Mouse (Mus musculus): ENCODE results near the gene Fnbp4. TPM values are rescaled to one million over a fixed set of nuclear protein-coding genes. Genes with fewer than 3 reads are reported as not detected.
A peak's percentile ranks its signal among the peaks of the same experiment; 100 is the strongest.
"Not testable (repeated sequence)": the region's sequence is repeated elsewhere in the genome, so short reads cannot be mapped to it uniquely, and the experiment has no call there.

The Fnbp4 gene
- total RNA-seq, 2 experiments from 2014 or later, result 42.4 to 75.4 TPM

DNA sequence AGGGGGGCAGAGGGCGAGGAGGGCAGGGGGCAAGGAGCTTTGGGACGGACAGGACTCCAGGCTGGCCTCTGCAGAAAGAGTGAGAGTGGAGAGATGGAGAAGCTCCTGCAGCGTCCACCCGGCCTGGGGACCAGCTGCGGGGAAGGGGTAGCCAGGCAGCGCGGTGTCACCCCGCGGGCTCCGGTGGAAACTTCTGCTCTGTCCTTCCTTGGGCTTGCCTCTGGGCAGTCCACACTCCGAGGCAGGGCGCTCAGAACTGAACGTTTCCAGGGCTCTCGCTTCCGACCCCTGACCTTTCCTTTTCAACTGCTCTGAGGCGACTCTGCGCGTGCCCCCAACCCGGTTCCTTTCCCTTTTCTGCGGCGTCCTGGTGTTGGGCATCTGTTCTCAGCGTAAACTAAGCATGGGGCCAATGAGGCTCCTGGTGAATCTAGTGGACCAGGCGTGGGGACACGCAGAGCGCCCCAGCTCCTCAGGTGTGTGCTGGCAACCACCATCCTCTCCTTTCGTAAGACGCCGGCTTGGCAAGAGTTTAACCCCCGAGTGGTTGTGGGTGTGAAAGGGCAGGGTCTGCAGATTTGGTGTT is 37.8 kb downstream of the Fnbp4 start:
- peak; percentile 44 for DNase-seq

DNA sequence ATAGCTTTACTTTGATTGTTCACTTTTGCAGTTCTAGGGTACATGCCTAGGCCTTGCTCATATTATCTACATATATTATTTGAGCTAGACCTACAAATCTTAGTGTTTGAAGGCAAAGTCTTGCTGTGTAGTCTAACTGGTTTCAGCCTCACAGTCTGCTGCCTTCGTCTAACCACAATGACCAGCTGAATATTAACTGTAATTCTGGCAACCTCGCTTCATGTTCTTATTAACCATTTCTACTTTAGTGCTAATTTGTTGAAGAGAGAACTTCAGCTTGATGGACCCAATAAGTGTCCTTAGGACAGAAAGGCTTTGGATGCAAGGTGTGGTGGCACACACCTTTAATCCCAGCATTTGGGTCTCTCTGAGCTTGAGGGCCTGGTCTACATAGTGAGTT is 43.0 kb downstream of the Fnbp4 start:
- no peak for DNase-seq

DNA sequence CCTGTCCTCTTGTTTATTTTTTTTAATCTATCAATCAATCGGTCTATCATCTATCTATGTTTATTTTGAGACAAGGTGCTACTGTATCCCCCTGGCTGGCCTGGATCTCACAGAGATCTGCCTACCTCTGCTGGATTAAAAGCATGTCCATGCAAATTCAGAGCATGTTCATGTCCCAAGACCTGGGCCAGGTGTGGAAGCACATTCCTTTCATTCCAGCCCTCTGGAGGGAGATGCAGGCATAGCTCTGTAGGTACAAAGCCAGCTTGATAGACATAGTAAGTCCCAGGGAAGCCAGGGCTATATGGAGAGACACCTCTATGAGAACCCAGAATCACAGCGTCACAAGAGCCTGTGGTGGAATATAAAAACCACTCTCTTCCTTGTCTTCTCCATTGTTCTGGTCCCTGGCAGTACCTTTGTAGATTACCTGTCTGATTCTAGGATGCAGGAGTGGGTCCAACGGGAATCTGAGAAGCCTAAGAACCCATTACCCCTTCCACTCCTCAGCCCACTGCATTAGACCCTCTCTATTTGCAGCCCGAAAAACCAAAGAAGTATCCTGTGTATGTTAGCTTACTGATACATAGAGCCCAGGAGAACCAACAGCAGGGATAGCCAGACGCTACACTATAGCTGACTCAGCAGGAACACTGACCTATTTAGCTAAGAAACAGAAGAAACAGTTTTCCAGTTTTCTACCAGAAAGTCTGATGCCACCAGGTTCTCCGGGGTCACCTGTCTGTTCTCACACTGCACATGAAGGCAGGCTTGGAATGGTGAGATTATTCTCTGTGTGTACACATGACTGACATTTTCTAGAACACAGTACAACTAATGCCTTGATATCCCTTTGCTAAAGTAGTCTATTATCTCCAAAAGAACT is 63.3 kb downstream of the Fnbp4 start:
- DNase-seq, result no peak

DNA sequence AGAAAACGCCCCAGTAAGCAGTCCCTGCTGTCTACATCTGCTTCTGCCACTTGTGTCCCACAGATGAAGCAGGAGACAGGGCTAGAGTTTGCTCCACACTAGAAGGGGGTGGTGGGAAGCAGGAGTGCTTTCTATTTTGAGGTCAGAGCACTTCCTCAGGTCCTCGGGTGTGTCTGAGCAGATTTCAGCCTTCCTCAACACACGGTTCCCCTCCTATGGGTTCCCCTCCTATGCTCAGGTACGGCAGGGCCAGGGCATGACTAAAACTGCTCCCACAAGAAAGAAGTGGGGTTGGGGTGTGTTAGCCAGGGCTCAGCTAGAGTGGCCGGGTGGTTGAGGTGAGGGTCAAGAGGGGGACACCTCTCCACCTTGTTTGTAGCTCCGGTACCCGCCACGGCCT is 65.6 kb downstream of the Fnbp4 start:
- DNase-seq, result no peak

DNA sequence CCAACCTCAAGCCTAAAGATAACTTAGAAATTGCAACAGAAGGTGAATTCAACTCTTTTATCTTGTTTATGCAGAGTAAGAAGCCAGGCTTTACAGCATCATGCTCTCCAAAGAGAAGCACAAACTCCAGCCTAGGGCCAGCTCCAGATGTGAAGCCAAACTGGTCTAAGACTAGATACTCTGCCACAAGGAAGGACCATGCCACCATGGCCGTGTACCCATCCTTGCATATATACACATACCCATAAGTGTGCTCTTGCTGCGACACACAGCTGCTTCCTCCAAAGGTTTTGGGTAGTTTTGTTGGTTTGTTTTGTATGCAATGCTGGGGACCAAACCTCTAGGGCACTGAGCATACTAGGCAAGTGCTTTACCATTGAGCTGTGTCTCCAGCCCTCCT is 70.1 kb downstream of the Fnbp4 start:
- no peak for DNase-seq

DNA sequence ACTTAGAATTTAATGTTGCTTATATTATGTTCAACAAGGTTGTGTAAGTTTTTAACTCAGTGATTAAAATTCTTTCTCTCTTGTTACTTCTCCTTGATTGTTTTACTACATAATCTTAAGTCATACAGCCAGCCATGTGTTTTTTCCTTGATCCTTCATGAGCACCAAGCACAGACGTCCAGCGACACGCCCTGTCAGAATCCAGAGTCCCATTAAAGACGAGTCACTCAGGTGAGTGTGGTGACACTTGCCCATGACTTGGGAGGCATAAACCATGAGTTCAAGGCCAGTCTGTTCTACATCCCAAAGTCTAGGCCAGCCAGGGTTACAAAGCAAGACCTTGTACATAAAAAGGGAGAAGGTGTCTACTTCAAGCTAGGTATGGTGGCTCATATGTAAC is 71.0 kb downstream of the Fnbp4 start:
- no peak for DNase-seq

DNA sequence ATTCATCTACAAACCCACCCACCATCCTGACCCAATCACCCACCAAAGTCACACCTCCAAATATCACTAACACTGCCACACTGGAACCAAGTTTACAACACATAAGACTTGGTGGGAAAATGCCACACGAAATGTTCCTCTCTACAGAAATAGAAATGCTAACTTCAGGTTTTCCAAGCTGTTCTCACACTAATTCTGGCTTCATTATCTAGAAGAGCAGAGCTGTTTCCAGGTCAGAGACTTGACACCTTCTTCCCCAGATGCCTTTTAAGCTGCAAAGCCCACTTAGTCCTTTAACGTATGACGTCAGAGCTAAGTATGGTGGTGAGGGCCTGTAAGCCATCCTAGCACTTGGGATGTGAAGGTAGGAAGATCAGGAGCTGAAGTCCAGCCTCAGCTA is 73.5 kb downstream of the Fnbp4 start:
- no peak for DNase-seq

DNA sequence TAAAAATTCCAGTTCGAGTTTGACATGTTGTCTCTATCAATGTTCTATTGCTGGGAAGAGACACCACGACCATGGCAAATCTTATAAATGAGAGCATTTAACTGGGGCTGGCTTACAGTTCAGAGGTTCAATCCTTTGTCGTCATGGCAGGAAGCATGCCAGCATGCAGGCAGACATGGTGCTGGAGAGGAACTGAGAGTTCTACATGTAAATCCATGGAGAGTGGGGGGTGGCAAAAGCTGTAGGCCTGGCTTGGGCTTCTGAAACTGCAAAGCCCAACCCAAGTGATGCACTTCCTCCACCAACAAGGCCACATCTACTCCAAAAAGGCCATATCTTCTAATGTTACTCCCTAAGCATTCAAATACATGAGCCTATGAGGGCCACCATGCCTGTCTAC is 75.7 kb downstream of the Fnbp4 start:
- no peak for DNase-seq

DNA sequence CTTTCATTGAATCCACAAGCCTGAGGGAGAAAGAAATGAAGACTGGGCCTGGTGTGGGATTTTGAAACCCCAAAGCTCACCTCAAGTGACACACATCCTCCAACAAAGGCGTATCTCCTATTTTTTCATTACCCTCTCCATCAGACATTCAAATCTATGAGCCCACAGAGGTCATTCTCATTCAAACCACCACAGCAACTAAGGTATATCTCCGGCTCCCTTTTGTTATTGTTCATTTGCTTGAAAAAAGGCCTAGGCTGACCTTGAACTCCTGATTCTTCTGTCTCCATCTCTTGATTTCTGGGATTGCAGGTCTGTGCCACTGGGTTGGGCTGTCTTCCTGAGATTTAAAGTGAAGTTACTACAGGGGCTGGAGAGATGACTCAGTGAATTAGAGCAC is 77.8 kb downstream of the Fnbp4 start:
- no peak for DNase-seq

DNA sequence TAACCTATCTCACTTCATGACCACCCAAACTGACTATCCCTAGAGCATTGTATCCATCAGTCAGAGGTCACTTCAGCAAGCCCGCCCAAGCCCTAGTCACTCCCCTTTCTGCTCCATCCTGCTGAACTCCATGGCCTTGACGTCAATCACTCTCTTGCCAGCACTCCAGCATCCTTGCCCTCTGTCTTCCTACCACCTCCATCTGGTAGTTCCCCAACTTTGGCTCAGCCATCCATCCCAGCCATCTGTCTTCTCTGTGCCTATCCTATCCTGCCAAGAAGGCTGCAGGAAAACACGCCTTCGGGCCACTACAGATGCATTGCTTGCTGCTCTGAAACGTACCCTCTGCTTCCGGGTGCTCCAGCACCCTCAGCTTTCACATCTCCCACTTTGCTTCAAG is 78.6 kb downstream of the Fnbp4 start:
- no peak for DNase-seq

DNA sequence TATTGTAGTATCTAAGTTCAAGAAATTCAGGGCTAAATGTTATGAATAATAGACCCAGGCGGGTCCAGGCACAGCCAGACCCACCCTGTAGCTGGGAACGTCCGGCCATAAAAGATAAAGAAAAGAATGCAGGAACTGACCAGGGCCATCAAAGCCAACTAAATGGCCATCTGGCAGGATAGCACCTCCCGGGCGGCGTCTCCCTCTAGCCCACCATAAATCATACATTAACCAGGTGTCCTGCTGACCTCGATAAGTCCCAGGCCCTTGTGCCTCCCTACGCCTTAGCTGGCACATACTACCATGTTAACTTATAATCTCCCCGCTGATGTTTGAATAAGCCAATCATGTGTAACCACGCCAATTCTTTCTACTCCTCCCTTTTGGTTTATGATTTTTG is 79.4 kb downstream of the Fnbp4 start:
- DNase-seq, result not testable (repeated sequence)

DNA sequence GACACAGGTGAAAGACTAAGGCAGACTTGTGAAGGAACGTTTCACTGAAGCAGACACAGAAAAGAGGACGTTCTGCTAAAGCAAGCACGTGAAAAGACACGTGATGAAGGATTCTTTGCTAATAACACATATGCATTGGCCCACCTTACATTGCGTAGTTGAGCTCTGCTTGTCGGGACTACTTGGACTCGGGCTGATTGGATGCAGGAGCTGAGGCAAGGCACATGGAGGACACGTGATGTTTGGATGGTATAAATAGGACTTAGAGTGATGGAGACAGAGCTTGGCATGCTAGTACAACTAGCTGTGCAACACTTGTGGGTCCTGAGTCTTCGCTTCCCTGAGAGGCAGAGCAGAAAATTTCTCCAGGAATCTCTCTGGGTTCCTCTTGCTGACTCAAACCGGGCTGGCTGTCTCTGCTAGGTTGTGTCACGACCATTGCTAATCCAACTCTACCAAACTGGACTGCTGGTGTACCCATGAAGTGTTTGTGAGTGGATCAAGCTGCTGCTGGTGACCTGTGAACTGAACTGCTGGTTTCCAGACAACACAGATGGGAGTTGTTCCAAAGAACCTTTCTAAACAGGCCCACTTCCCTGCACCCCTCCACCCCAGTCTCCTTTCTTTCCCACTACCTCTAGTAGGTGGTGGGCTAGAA is 80.5 kb downstream of the Fnbp4 start:
- DNase-seq, result no peak

DNA sequence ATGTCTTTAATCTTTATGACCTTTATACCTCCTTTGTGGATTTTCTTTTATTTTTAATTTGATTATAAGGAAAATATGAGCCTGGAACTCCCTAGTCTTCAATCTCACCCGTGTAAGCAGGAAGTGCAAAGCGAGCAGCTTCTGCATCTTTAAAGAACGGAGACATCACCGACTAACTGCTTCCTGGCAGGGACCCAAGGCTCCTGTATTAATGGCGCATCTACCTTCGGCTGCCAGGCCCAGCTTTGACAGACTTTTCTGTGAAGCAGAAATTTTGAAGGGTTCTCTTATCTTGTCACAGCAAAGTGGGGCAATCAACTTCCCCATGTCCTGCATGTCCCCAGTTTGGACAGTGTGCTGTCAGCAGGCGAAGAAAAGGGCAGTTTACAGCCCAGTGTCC is 83.6 kb downstream of the Fnbp4 start:
- peak; percentile 20 for DNase-seq

Other genes starting within 250 kb of the Fnbp4 start
- 10 to 100 TPM; 20.9 to 23.2 TPM for gene Ptprj, start 164.7 kb upstream of the Fnbp4 start, total RNA-seq (2021)
- 10 to 100 TPM; 17.7 to 25.7 TPM for gene Nup160, start 68.2 kb upstream of the Fnbp4 start, total RNA-seq (2021)
- 1 to 10 TPM in 1 of 2 experiments, under 1 TPM in 1; 0.72 to 1.4 TPM for gene Agbl2, start 37.4 kb downstream of the Fnbp4 start, total RNA-seq (2021)
- 100 to 1,000 TPM; 412 to 444 TPM for gene Mtch2, start 101.8 kb downstream of the Fnbp4 start, total RNA-seq (2021)
- 1 to 10 TPM; 3.3 to 4.8 TPM for gene C1qtnf4, start 140.5 kb downstream of the Fnbp4 start, total RNA-seq (2021)
- gene Kbtbd4, start 159.4 kb downstream of the Fnbp4 start, total RNA-seq (2021), result 10 to 100 TPM; 24.6 to 26.6 TPM
- gene Ndufs3, start 159.5 kb downstream of the Fnbp4 start, total RNA-seq (2021), result 100 to 1,000 TPM; 692 to 778 TPM
- 10 to 100 TPM; 74.7 to 87.0 TPM for gene Celf1, start 195.0 kb downstream of the Fnbp4 start, total RNA-seq (2021)

Data from adrenal gland, postnatal 10 days (tissue).